Mouse (Mus musculus): Measurements from ENCODE around the gene Krt5. TPM values are rescaled to one million over a fixed set of nuclear protein-coding genes. Genes with fewer than 3 reads are reported as not detected.
"Not testable (repeated sequence)": the region's sequence is repeated elsewhere in the genome, so short reads cannot be mapped to it uniquely, and the experiment has no call there.

Gene Krt5
- total and polyA plus RNA-seq, 3 experiments, result not detected

- Histone ChIP-seq H3K9ac (ENCODE audit: insufficient read depth, low read depth) (no peak within 1 kb of the TSS), H3K4me3 (replicated peaks in 1 of 3; ENCODE audit: low read depth in 2 of 3, low read length in 2 of 3, poor library complexity in 1 of 3) (no peak within 1 kb of the TSS), H3K36me3 (replicated peaks in 1 of 2; ENCODE audit: control insufficient read depth in 1 of 2, insufficient read depth in 1 of 2, low read length in 1 of 2) (no peaks in the 10 kb centered on the region), H3K4me2 (ENCODE audit: insufficient read depth, low read depth, poor library complexity, severe bottlenecking) (no peak within 1 kb of the TSS), H3K9me3 (replicated peaks; ENCODE audit: low read length) (no peaks in the 10 kb centered on the region), H3K27ac (ENCODE audit: insufficient read depth, low read depth) (no peak within 1 kb of the TSS), H3K79me2 (replicated peaks; ENCODE audit: control insufficient read depth, extremely low read depth, insufficient read depth, poor library complexity, severe bottlenecking) (no peaks in the 10 kb centered on the region), H3K27me3 (replicated peaks) (peaks cover 75% of the 10 kb centered on the region), H3K4me1 (ENCODE audit: control insufficient read depth in 1 of 2, insufficient read depth in 2 of 2) (no peaks in the 10 kb centered on the region)
- dilution Hi-C loops (cut with MboI; ENCODE audit: extremely low pct_ligation_motif_present, extremely low pct_unique_long_range_greater_than_20kb, low sequenced_read_pairs), result no loop called here
- no peak for TF ChIP-seq MXI1 (IDR thresholded peaks at IDR 0.05; ENCODE audit: low read depth, low read length)
- TF ChIP-seq ZC3H11A (IDR thresholded peaks at IDR 0.05; ENCODE audit: low read depth, low read length), result no peak
- no peak for TF ChIP-seq JUND (conservative IDR thresholded peaks at IDR 0.05; ENCODE audit: low read depth, low read length)
- no peak for TF ChIP-seq CHD1 (IDR thresholded peaks at IDR 0.05; ENCODE audit: low read depth, low read length)
- TF ChIP-seq BHLHE40 (IDR thresholded peaks at IDR 0.05; ENCODE audit: low read depth, low read length), result no peak
- TF ChIP-seq CHD2 (IDR thresholded peaks at IDR 0.05; ENCODE audit: low read length), result no peak
- in situ Hi-C loops (cut with MboI; ENCODE audit: low pct_ligation_motif_present, low pct_unique_long_range_greater_than_20kb, low sequenced_read_pairs), result no loop called here
- no peak for DNase-seq (ENCODE audit: extremely low read depth)
Observed at GRCm38 (mm10) chr15:101694207-101694606, 18.5 kb downstream of the Krt5 start, which contains the start of gene Krt6a. Gene Krt6a, minus strand, starts transcription at chr15:101694307.

GRCm38 (mm10) chr15:101690460-101690859 is 22.2 kb downstream of the Krt5 start:
- dilution Hi-C loops (cut with MboI; ENCODE audit: extremely low pct_ligation_motif_present, extremely low pct_unique_long_range_greater_than_20kb, low sequenced_read_pairs); H3K4me1 ChIP-seq (ENCODE audit: control insufficient read depth in 1 of 2, insufficient read depth in 2 of 2); H3K9ac ChIP-seq (ENCODE audit: insufficient read depth, low read depth); H3K4me2 ChIP-seq (ENCODE audit: insufficient read depth, low read depth, poor library complexity, severe bottlenecking); H3K27ac ChIP-seq (ENCODE audit: insufficient read depth, low read depth); H3K9me3 ChIP-seq (replicated peaks; ENCODE audit: low read length); H3K36me3 ChIP-seq (replicated peaks in 1 of 2; ENCODE audit: control insufficient read depth in 1 of 2, insufficient read depth in 1 of 2, low read length in 1 of 2); in situ Hi-C loops (cut with MboI; ENCODE audit: low pct_ligation_motif_present, low pct_unique_long_range_greater_than_20kb, low sequenced_read_pairs); DNase-seq (ENCODE audit: extremely low read depth); H3K79me2 ChIP-seq (replicated peaks; ENCODE audit: control insufficient read depth, extremely low read depth, insufficient read depth, poor library complexity, severe bottlenecking); H3K4me3 ChIP-seq (replicated peaks in 1 of 3; ENCODE audit: low read depth in 2 of 3, low read length in 2 of 3, poor library complexity in 1 of 3): not testable (repeated sequence)
- peaks cover 75% of the 10 kb centered on the region for H3K27me3 ChIP-seq (replicated peaks)

- dilution Hi-C loops (cut with MboI; ENCODE audit: extremely low pct_ligation_motif_present, extremely low pct_unique_long_range_greater_than_20kb, low sequenced_read_pairs), result no loop called here
- no peak for DNase-seq (ENCODE audit: extremely low read depth)
- in situ Hi-C loops (cut with MboI; ENCODE audit: low pct_ligation_motif_present, low pct_unique_long_range_greater_than_20kb, low sequenced_read_pairs), result no loop called here
- Histone ChIP-seq H3K27ac (ENCODE audit: insufficient read depth, low read depth) (no peak overlapping the region), H3K27me3 (replicated peaks) (peaks cover 80% of the 10 kb centered on the region), H3K9ac (ENCODE audit: insufficient read depth, low read depth) (no peak overlapping the region), H3K4me3 (replicated peaks in 1 of 3; ENCODE audit: low read depth in 2 of 3, low read length in 2 of 3, poor library complexity in 1 of 3) (no peak overlapping the region), H3K36me3 (replicated peaks in 1 of 2; ENCODE audit: control insufficient read depth in 1 of 2, insufficient read depth in 1 of 2, low read length in 1 of 2) (no peaks in the 10 kb centered on the region), H3K79me2 (replicated peaks; ENCODE audit: control insufficient read depth, extremely low read depth, insufficient read depth, poor library complexity, severe bottlenecking) (no peaks in the 10 kb centered on the region), H3K9me3 (replicated peaks; ENCODE audit: low read length) (no peaks in the 10 kb centered on the region), H3K4me2 (ENCODE audit: insufficient read depth, low read depth, poor library complexity, severe bottlenecking) (no peak overlapping the region), H3K4me1 (ENCODE audit: control insufficient read depth in 1 of 2, insufficient read depth in 2 of 2) (no peaks in the 10 kb centered on the region)
- TF ChIP-seq MXI1 (IDR thresholded peaks at IDR 0.05; ENCODE audit: low read depth, low read length) (no peak), HCFC1 (IDR thresholded peaks at IDR 0.05; ENCODE audit: low read depth, low read length) (no peak), MAX (IDR thresholded peaks at IDR 0.05; ENCODE audit: low read length) (no peak), RAD21 (IDR thresholded peaks at IDR 0.05; ENCODE audit: low read depth, low read length) (no peak), MEF2A (IDR thresholded peaks at IDR 0.05; ENCODE audit: borderline replicate concordance, low read depth, low read length) (no peak), EP300 (IDR thresholded peaks at IDR 0.05; ENCODE audit: low read length) (no peak), NRF1 (IDR thresholded peaks at IDR 0.05; ENCODE audit: low read depth, low read length) (no peak), ZKSCAN1 (IDR thresholded peaks at IDR 0.05; ENCODE audit: borderline replicate concordance, low read depth, low read length) (no peak), ELF1 (IDR thresholded peaks at IDR 0.05; ENCODE audit: low read depth, low read length) (no peak), ZMIZ1 (IDR thresholded peaks at IDR 0.05; ENCODE audit: low read depth, low read length) (no peak), TBP (conservative IDR thresholded peaks at IDR 0.05; ENCODE audit: low read depth, low read length) (no peak), MAFK (IDR thresholded peaks at IDR 0.05; ENCODE audit: insufficient replicate concordance, low read length) (no peak), TCF12 (IDR thresholded peaks at IDR 0.05; ENCODE audit: low read depth, low read length) (no peak), CTCF (conservative IDR thresholded peaks at IDR 0.05 in 1 of 2, IDR thresholded peaks at IDR 0.05 in 1 of 2; ENCODE audit: low read depth in 2 of 2, low read length in 2 of 2) (no peak), E2F4 (IDR thresholded peaks at IDR 0.05; ENCODE audit: insufficient replicate concordance, low read depth, low read length) (no peak), MAZ (IDR thresholded peaks at IDR 0.05; ENCODE audit: low read depth, low read length) (no peak), CHD1 (IDR thresholded peaks at IDR 0.05; ENCODE audit: low read depth, low read length) (no peak), ETS1 (conservative IDR thresholded peaks at IDR 0.05; ENCODE audit: low read depth, low read length) (no peak), POLR2AphosphoS2 (IDR thresholded peaks at IDR 0.05; ENCODE audit: low read depth, low read length) (no peak)
Observed at GRCm38 (mm10) chr15:101688161-101688560, 24.5 kb downstream of the Krt5 start.

Data from CH12.LX (cell line).